Mouse (Mus musculus): ENCODE data around the gene Rfxap.

Gene Rfxap

DNA sequence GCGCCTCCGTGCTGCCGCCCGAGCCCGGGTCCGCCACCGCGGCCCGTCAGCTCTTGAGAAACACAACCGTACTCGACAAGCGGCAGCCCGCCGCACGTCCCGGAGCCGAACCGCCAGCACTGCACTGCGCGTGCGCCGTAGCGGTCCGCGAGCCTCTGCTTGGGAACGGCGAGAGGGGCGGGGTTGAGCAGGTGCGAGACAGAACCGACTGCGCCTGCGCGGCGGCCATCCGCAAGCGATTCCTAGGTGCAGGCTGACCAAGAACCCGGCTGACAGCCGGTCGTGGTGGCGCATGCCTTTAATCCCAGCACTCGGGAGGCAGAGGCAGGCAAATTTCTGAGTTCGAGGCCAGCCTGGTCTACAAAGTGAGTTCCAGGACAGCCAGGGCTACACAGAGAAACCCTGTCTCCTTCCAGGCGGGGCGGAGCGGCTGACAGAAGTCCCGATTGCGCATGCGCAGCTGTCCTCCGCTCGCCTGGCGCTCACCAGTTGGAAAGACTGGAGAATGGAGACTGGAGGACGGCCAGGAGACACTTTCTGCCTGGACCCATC is at the start of gene Rfxap:
Gene Rfxap (minus strand): TSS at position 126 of the 552 bp plus-strand sequence.
- peak; percentile 95 to 96 for DNase-seq

DNA sequence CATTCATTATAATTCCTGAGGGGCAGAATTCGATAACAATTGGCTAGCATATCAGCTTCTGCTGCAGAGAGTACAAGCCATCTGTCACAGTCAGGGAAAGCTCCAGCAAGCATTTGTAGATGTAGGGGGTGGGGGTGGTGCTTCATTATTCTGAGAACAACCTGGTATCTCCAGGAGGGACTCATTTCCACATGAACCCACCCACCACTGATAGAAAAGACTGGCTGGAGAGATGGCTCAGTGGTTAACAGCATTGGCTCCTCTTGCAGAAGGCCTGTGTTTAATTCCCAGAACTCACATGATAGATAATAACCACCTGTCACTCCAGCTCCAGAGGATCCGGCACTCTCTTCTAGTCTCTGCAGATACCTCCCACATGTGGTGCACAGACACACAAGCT is 27.8 kb upstream of the Rfxap start:
- DNase-seq = no peak

GRCm38 (mm10) chr3:54832491-54832890 is 24.9 kb upstream of the Rfxap start:
- no peak for DNase-seq

DNA sequence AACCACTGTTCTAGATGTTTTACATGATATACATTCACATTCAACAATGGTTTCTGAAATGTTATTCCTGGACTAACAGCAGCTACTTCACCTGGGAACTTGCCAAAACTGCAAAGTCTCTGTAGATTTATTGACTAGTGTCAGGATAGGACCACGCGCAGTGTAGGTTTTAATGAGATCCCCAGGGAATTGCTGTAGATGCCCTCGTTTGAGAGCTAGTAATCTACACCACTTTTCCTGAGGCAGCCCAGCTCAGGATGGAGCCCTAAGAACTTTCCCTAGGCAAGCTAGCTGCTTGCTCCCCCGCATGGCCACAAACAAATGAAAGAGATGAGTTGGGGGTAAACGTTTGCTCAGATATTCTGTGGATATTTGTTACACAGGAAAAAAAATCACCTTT is 14.9 kb upstream of the Rfxap start:
- no peak for DNase-seq

- peak; percentile 53 to 58 for DNase-seq
Measured at GRCm38 (mm10) chr3:54815292-54815691, 7.7 kb upstream of the Rfxap start.

DNA sequence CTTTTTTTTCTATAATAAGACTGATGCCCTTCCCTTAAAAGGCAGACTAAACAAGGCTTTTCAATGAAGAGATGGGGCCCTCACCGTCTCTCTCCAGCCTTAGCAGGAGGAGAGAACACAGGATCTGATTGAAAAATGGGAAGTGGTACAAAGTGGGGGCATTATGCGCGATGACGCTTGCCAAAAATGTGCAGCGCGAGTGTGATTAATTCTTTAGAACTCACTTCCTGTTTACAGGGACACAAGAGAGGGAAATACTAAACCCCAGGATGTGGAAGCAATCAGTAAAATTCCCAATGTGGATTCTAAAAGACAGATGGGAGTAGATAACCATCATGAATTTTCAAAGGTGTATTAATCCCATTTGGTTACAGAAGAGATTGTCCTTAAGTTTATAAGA is 7.0 kb upstream of the Rfxap start:
- no peak for DNase-seq

DNA sequence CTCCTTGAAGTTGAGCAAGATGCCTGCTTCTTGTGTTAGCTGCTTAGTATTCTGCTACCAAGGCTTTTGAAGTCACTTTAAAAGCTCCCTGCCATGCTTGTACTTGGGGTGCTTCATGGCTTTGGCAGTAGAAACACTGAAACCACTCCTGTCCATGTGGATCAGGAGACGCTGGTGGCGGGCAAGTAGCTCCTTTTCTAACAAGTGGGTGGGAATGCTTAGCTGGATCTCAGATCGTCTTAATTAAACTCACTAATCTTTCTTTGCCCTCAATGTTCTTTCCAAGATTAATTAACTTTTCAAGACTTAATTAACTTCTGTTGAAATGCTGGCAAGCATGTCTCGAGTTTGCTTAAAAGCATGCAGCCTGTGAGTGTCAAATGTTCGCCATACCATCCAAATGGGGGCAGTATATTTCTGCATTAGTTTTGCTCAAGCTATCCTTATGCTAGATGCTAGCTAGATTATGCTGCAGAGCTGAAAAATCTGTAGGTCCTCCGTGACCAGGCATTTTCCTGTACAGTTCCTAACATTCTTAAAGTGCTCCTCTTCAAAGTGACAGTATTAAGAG is 5.9 kb upstream of the Rfxap start:
- no peak for DNase-seq

- no peak for DNase-seq
Measured at GRCm38 (mm10) chr3:54811616-54812015, 4.0 kb upstream of the Rfxap start.

- DNase-seq = no peak
Measured at GRCm38 (mm10) chr3:54809111-54809510, 1.5 kb upstream of the Rfxap start.

DNA sequence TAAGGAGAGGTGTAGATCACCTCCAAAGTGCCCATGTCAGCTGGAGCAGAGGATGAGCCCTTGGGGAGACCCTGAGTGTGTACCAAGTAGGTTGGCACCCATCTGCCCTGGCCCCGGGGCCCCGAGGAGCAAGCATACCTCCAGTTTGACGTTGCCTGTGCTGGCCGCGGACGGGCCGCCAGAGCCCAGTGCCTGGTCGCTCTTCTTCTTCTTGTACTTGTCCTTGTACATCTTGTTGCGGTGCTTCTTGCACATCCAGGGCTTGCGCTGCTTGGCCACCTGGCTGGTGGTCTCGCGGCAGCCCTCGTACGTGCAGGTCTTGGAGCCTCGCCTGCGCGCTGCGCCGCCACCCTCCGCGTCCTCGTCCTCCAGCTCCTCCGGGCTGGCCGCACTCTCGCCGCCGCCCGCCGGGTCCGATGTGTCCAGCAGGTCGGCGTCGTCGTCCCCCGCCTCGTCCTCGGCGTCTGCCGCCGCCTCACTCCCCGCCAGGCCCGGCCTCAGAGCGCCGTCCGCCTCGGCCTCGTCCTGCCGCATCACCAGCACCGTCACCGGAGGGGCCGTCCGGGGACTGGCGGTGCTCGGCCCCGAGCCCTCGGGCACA is 430 bp downstream of the Rfxap start:
- no peak for DNase-seq

DNA sequence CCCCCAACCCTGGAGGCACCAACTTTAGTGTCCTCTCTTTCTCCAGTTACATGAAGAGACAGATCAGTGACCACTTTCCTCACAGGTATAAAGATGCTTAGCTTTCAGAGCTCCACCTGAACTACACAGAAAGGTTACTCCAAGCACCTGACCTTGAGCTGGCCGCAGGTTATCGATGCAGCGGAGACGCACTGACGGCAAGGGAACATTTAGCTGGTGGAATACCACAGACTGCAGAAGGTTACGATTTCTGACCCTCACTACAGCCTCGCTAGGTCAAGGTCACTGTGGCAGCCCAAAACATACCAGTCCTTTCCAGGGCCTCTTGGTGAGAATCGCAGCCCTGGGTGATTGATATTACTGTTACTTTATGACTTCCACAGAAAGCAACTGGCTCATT is 3.9 kb downstream of the Rfxap start:
- no peak for DNase-seq

DNA sequence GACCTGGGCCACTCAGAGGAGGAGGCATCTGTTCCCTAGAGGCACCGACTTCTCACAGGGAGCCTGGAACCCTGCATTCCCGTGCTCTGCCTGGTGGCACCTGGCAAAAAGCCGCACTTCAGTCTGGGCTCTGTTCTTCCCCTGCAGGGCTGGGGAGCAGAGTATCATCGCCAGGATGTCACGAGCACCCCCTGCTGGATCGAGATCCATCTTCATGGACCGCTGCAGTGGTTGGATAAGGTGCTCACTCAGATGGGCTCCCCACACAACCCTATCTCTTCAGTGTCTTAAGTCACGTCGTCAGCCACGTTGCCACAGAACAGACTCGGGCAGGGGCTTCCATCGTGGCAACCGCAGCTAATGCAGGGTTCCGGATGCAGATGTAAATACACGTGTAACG is 10.4 kb downstream of the Rfxap start:
- DNase-seq = peak; percentile 46 to 49

GRCm38 (mm10) chr3:54795806-54796205 is 11.8 kb downstream of the Rfxap start:
- DNase-seq = no peak

- DNase-seq = no peak
Measured at GRCm38 (mm10) chr3:54795379-54795778, 12.2 kb downstream of the Rfxap start.

DNA sequence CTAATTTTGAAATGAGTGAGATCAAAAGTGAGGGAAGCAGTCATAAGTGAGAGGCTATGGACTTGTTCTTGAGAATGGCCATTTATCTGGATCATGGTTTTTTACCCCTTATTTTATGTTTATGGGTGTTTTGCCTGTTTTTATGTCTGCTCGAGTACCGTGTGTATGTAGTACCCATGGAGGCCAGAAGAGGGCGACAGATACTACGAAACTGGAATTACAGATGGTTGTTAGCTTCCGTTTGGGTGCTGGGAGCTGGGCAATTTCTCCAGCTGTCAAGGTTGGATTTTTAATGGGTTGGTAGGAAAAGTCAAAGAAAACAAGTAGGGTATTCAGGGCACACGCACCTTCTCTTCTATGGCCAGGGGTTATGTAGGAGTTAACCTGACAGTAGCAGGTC is 13.8 kb downstream of the Rfxap start:
- DNase-seq = no peak

DNA sequence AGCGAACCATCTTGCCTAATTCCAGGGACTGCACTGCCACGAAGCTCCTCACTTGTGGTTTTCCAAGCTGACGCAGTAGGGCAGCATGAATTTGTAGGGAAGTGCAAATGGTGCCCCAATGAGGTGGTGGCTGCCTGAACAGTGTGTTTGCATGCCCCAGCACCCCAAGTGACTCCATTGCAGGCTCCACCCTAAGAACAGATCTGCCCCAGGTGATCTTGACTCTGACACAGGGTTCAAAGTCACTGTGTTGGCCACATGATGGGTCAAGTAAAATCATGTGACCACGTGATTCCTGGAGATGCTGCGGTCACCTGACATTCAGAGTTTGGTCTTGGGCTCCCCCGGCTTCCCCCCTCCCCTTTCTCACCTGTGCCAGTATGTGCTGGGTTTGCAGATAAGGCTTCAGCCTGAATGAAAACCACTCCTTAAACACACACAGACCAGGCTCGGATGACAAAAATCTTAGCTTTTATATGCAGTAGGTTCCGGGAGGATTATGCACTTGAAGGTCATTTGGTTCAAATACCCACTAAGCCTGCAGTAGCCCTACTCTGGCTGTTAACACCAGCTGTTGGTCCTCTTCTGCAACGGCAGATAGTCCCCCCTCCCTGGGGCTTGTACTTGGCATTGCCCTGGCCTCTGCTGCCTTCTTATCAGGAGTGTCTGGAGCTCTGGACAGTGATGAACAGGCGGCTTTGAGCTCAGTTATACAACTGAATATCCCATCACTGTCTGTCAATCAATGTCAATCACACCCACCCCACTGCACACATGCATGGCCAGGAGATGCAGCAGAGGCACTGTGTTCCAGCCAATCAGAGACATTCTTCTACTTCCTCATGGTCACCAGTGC is 15.5 kb downstream of the Rfxap start:
- DNase-seq = no peak

GRCm38 (mm10) chr3:54790601-54791000 is 17.0 kb downstream of the Rfxap start:
- no peak for DNase-seq

GRCm38 (mm10) chr3:54775989-54776631 is 31.5 kb downstream of the Rfxap start:
- DNase-seq = no peak

DNA sequence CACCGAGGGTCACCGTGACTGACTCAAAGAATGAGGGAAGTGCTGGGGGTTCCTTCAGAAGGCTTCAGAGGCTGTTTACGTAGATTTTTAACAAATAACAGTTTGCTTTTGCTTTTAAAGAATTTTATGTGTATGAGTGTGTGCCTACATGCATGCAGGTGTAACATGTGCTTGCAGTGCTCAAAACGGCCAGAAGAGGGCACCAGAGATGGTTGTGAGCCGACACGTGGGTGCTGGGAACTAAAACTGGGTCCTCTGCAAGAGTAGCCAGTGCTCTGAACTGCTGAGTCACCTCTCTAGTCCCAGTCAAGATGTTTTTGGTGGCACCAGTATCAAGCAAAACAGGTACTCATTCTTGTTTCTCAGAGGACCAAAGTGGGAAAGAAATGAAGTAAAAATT is 34.0 kb downstream of the Rfxap start:
- DNase-seq = no peak

- no peak for DNase-seq
Measured at GRCm38 (mm10) chr3:54769349-54770275, 38.0 kb downstream of the Rfxap start.

DNA sequence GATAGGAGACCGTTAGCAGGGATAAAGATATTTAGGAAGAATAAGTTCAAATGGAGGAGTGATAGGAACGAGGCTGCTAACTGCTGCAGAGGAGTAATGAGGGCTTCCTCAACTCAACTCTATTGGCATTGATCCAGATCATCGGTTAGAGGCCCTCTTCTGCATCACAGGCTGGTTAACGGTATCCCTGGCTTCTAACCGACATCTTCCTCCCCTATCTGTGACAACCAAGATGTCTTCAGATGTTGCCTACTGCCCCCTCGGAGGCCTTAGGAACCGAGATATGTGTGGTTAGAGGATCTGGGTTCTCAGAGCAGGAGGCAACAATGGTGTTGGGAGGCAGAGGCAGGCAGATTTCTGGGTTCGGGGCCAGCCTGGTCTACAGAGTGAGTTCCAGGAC is 39.0 kb downstream of the Rfxap start:
- DNase-seq = no peak

GRCm38 (mm10) chr3:54766811-54767210 is 40.8 kb downstream of the Rfxap start:
- DNase-seq = no peak

All from thymus, postnatal 36 days (tissue).